Mouse (Mus musculus): ENCODE data around the gene Lat2. TPM values are rescaled to one million over a fixed set of nuclear protein-coding genes. Genes with fewer than 3 reads are reported as not detected.

Lat2 gene
- polyA plus RNA-seq, 1 experiment from 2014 or later: 2.1 TPM

- H3K4me3 ChIP-seq (ENCODE audit: control insufficient read depth in 1 of 2, insufficient read depth in 1 of 2, low read depth in 1 of 2, low read length in 2 of 2): no peak overlapping the region
- 48% methylated on average over 8 of the region's 8 CpGs for WGBS
- H3K27ac ChIP-seq (replicated peaks in 1 of 2; ENCODE audit: control insufficient read depth in 1 of 2, insufficient read depth in 1 of 2, low read depth in 2 of 2, low read length in 2 of 2): peak overlapping the region in 1 of 2 experiments; percentile 35; a peak in 3 of 4 replicates
- no peaks in the 10 kb centered on the region for H3K9me3 ChIP-seq (ENCODE audit: control insufficient read depth, low read length)
- H3K4me1 ChIP-seq (ENCODE audit: control insufficient read depth in 2 of 2, insufficient read depth in 2 of 2, low read length in 2 of 2): peaks cover 6 to 7% of the 10 kb centered on the region in 2 experiments
- H3K4me2 ChIP-seq (ENCODE audit: low read length): no peak overlapping the region
- ATAC-seq (ENCODE audit: insufficient number of reproducible peaks, insufficient read depth, low FRiP score, low read depth): no peak
- H3K9ac ChIP-seq (ENCODE audit: low read length): no peak overlapping the region
- H3K27me3 ChIP-seq (ENCODE audit: control insufficient read depth, insufficient read depth, low read length): no peaks in the 10 kb centered on the region
- no peaks in the 10 kb centered on the region for H3K36me3 ChIP-seq (ENCODE audit: control insufficient read depth, insufficient read depth, low read length)
Observed at GRCm38 (mm10) chr5:134568964-134569491, 45.8 kb downstream of the Lat2 start.

GRCm38 (mm10) chr5:134568030-134568429, 46.8 kb downstream of the Lat2 start:
- no peak overlapping the region for H3K4me2 ChIP-seq (ENCODE audit: low read length)
- H3K27me3 ChIP-seq (ENCODE audit: control insufficient read depth, insufficient read depth, low read length): no peaks in the 10 kb centered on the region
- no peaks in the 10 kb centered on the region for H3K9me3 ChIP-seq (ENCODE audit: control insufficient read depth, low read length)
- 67% methylated on average over 3 of the region's 3 CpGs for WGBS
- H3K36me3 ChIP-seq (ENCODE audit: control insufficient read depth, insufficient read depth, low read length): no peaks in the 10 kb centered on the region
- H3K27ac ChIP-seq (replicated peaks in 1 of 2; ENCODE audit: control insufficient read depth in 1 of 2, insufficient read depth in 1 of 2, low read depth in 2 of 2, low read length in 2 of 2): no peak overlapping the region
- no peak overlapping the region for H3K4me3 ChIP-seq (ENCODE audit: control insufficient read depth in 1 of 2, insufficient read depth in 1 of 2, low read depth in 1 of 2, low read length in 2 of 2)
- peaks cover 6 to 7% of the 10 kb centered on the region in 2 experiments for H3K4me1 ChIP-seq (ENCODE audit: control insufficient read depth in 2 of 2, insufficient read depth in 2 of 2, low read length in 2 of 2)
- H3K9ac ChIP-seq (ENCODE audit: low read length): no peak overlapping the region
- no peak for ATAC-seq (ENCODE audit: insufficient number of reproducible peaks, insufficient read depth, low FRiP score, low read depth)

GRCm38 (mm10) chr5:134567445-134567844, 47.4 kb downstream of the Lat2 start:
- H3K4me1 ChIP-seq (ENCODE audit: control insufficient read depth in 2 of 2, insufficient read depth in 2 of 2, low read length in 2 of 2): peaks cover 4% of the 10 kb centered on the region in 2 experiments
- WGBS: 54% methylated on average over 4 of the region's 4 CpGs
- H3K4me3 ChIP-seq (ENCODE audit: control insufficient read depth in 1 of 2, insufficient read depth in 1 of 2, low read depth in 1 of 2, low read length in 2 of 2): no peak overlapping the region
- no peak overlapping the region for H3K9ac ChIP-seq (ENCODE audit: low read length)
- ATAC-seq (ENCODE audit: insufficient number of reproducible peaks, insufficient read depth, low FRiP score, low read depth): no peak
- H3K36me3 ChIP-seq (ENCODE audit: control insufficient read depth, insufficient read depth, low read length): no peaks in the 10 kb centered on the region
- no peaks in the 10 kb centered on the region for H3K27me3 ChIP-seq (ENCODE audit: control insufficient read depth, insufficient read depth, low read length)
- H3K9me3 ChIP-seq (ENCODE audit: control insufficient read depth, low read length): no peaks in the 10 kb centered on the region
- H3K27ac ChIP-seq (replicated peaks in 1 of 2; ENCODE audit: control insufficient read depth in 1 of 2, insufficient read depth in 1 of 2, low read depth in 2 of 2, low read length in 2 of 2): no peak overlapping the region
- no peak overlapping the region for H3K4me2 ChIP-seq (ENCODE audit: low read length)

- WGBS: 78% methylated on average over 6 of the region's 6 CpGs
- no peaks in the 10 kb centered on the region for H3K27me3 ChIP-seq (ENCODE audit: control insufficient read depth, insufficient read depth, low read length)
Observed at GRCm38 (mm10) chr5:134565696-134566095, 49.1 kb downstream of the Lat2 start.

GRCm38 (mm10) chr5:134564272-134564671, 50.6 kb downstream of the Lat2 start:
- WGBS: 94% methylated on average over 2 of the region's 2 CpGs
- H3K9me3 ChIP-seq (ENCODE audit: control insufficient read depth, low read length): no peaks in the 10 kb centered on the region
- no peak overlapping the region for H3K9ac ChIP-seq (ENCODE audit: low read length)
- H3K27ac ChIP-seq (replicated peaks in 1 of 2; ENCODE audit: control insufficient read depth in 1 of 2, insufficient read depth in 1 of 2, low read depth in 2 of 2, low read length in 2 of 2): no peak overlapping the region
- H3K4me2 ChIP-seq (ENCODE audit: low read length): no peak overlapping the region
- peaks cover 0 to 2% of the 10 kb centered on the region in 2 experiments; a peak in 1 of 4 replicates for H3K4me1 ChIP-seq (ENCODE audit: control insufficient read depth in 2 of 2, insufficient read depth in 2 of 2, low read length in 2 of 2)
- ATAC-seq (ENCODE audit: insufficient number of reproducible peaks, insufficient read depth, low FRiP score, low read depth): no peak
- H3K27me3 ChIP-seq (ENCODE audit: control insufficient read depth, insufficient read depth, low read length): no peaks in the 10 kb centered on the region
- H3K4me3 ChIP-seq (ENCODE audit: control insufficient read depth in 1 of 2, insufficient read depth in 1 of 2, low read depth in 1 of 2, low read length in 2 of 2): no peak overlapping the region
- no peaks in the 10 kb centered on the region for H3K36me3 ChIP-seq (ENCODE audit: control insufficient read depth, insufficient read depth, low read length)

More at GRCm38 (mm10) chr5:134565696-134566095, 49.1 kb downstream of the Lat2 start:
- Histone ChIP-seq H3K4me3 (ENCODE audit: control insufficient read depth in 1 of 2, insufficient read depth in 1 of 2, low read depth in 1 of 2, low read length in 2 of 2) (no peak overlapping the region), H3K36me3 (ENCODE audit: control insufficient read depth, insufficient read depth, low read length) (no peaks in the 10 kb centered on the region), H3K27ac (replicated peaks in 1 of 2; ENCODE audit: control insufficient read depth in 1 of 2, insufficient read depth in 1 of 2, low read depth in 2 of 2, low read length in 2 of 2) (no peak overlapping the region), H3K9me3 (ENCODE audit: control insufficient read depth, low read length) (no peaks in the 10 kb centered on the region), H3K9ac (ENCODE audit: low read length) (no peak overlapping the region), H3K4me1 (ENCODE audit: control insufficient read depth in 2 of 2, insufficient read depth in 2 of 2, low read length in 2 of 2) (peaks cover 0 to 2% of the 10 kb centered on the region in 2 experiments; a peak in 1 of 4 replicates), H3K4me2 (ENCODE audit: low read length) (no peak overlapping the region)
- ATAC-seq (ENCODE audit: insufficient number of reproducible peaks, insufficient read depth, low FRiP score, low read depth): no peak

GRCm38 (mm10) chr5:134560450-134561171, 54.2 kb downstream of the Lat2 start:
- WGBS: 73% methylated on average over 16 of the region's 16 CpGs
- no peak overlapping the region for H3K4me2 ChIP-seq (ENCODE audit: low read length)
- H3K27me3 ChIP-seq (ENCODE audit: control insufficient read depth, insufficient read depth, low read length): no peaks in the 10 kb centered on the region
- no peak overlapping the region for H3K27ac ChIP-seq (replicated peaks in 1 of 2; ENCODE audit: control insufficient read depth in 1 of 2, insufficient read depth in 1 of 2, low read depth in 2 of 2, low read length in 2 of 2)
- H3K4me1 ChIP-seq (ENCODE audit: control insufficient read depth in 2 of 2, insufficient read depth in 2 of 2, low read length in 2 of 2): peaks cover 2 to 5% of the 10 kb centered on the region in 2 experiments; a peak in 3 of 4 replicates
- H3K9me3 ChIP-seq (ENCODE audit: control insufficient read depth, low read length): no peaks in the 10 kb centered on the region
- no peak overlapping the region for H3K9ac ChIP-seq (ENCODE audit: low read length)
- H3K4me3 ChIP-seq (ENCODE audit: control insufficient read depth in 1 of 2, insufficient read depth in 1 of 2, low read depth in 1 of 2, low read length in 2 of 2): no peak overlapping the region
- no peaks in the 10 kb centered on the region for H3K36me3 ChIP-seq (ENCODE audit: control insufficient read depth, insufficient read depth, low read length)
- no peak for ATAC-seq (ENCODE audit: insufficient number of reproducible peaks, insufficient read depth, low FRiP score, low read depth)

GRCm38 (mm10) chr5:134560071-134560449, 54.8 kb downstream of the Lat2 start, which contains the start of gene Syna:
Gene Syna (minus strand): TSS chr5:134560171.
- 77% methylated on average over 7 of the region's 7 CpGs for WGBS
- H3K36me3 ChIP-seq (ENCODE audit: control insufficient read depth, insufficient read depth, low read length): no peaks in the 10 kb centered on the region
- H3K4me1 ChIP-seq (ENCODE audit: control insufficient read depth in 2 of 2, insufficient read depth in 2 of 2, low read length in 2 of 2): peaks cover 7 to 10% of the 10 kb centered on the region in 2 experiments
- H3K9me3 ChIP-seq (ENCODE audit: control insufficient read depth, low read length): no peaks in the 10 kb centered on the region
- no peak within 1 kb of the TSS for H3K9ac ChIP-seq (ENCODE audit: low read length)
- H3K27me3 ChIP-seq (ENCODE audit: control insufficient read depth, insufficient read depth, low read length): no peaks in the 10 kb centered on the region
- ATAC-seq (ENCODE audit: insufficient number of reproducible peaks, insufficient read depth, low FRiP score, low read depth): no peak
- H3K4me2 ChIP-seq (ENCODE audit: low read length): no peak within 1 kb of the TSS
- H3K27ac ChIP-seq (replicated peaks in 1 of 2; ENCODE audit: control insufficient read depth in 1 of 2, insufficient read depth in 1 of 2, low read depth in 2 of 2, low read length in 2 of 2): no peak within 1 kb of the TSS
- H3K4me3 ChIP-seq (ENCODE audit: control insufficient read depth in 1 of 2, insufficient read depth in 1 of 2, low read depth in 1 of 2, low read length in 2 of 2): no peak within 1 kb of the TSS
